Mouse (Mus musculus) liver, embryonic 14.5 days (tissue): Measurements from ENCODE around the gene Btbd8. TPM values are rescaled to one million over a fixed set of nuclear protein-coding genes. Genes with fewer than 3 reads are reported as not detected.

Source experiments
- ATAC-seq: fragments of 200-750 bp; cut with Nextera tagmentation; 2 replicates; pipeline ENCODE4 v1.8.0; 2017; ENCODE audit warnings: moderate number of reproducible peaks, mild to moderate bottlenecking, moderate library complexity; ENCODE audit not compliant: insufficient read depth
- DNase-seq, 3 experiments: peaks; one replicate each; pipeline ENCODE4 v3.0.0-alpha.2; 2012 to 2013; ENCODE audit warnings: low read depth in 3 of 3, low spot score in 3 of 3
- H3K27ac ChIP-seq: fragments of 300-500 bp; sonication (generic); 2 replicates; pipeline ENCODE4 v1.5.1; 2014; ENCODE audit warnings: moderate library complexity, mild to moderate bottlenecking, control low read depth, inconsistent platforms
- H3K27me3 ChIP-seq: fragments of 300-500 bp; sonication (generic); 2 replicates; pipeline ENCODE4 v1.6.1; 2014; ENCODE audit warnings: mild to moderate bottlenecking, low read length, moderate library complexity; ENCODE audit not compliant: control insufficient read depth, insufficient read depth
- H3K36me3 ChIP-seq: fragments of 300-500 bp; sonication (generic); replicated peaks from 2 replicates; pipeline ENCODE4 v1.6.1; 2014; ENCODE audit warnings: low read depth; ENCODE audit not compliant: control insufficient read depth, insufficient read depth
- H3K4me1 ChIP-seq, 2 experiments: fragments of 200-500 bp in 1 of 2; fragments of 300-500 bp in 1 of 2; sonication (generic) in 1 of 2; replicated peaks; 2 replicates each; pipeline ENCODE4 v1.6.1; 2012 to 2014; ENCODE audit warnings: antibody characterized with exemption in 1 of 2, inconsistent platforms in 1 of 2, low read length in 1 of 2; ENCODE audit not compliant: control insufficient read depth in 2 of 2, insufficient read depth in 2 of 2
- H3K4me2 ChIP-seq: fragments of 300-500 bp; sonication (generic); 2 replicates; pipeline ENCODE4 v1.6.1; 2014; ENCODE audit warnings: low read depth, mild to moderate bottlenecking, control low read depth, moderate library complexity
- H3K4me3 ChIP-seq, 2 experiments: fragments of 200-500 bp in 1 of 2; fragments of 300-500 bp in 1 of 2; sonication (generic) in 1 of 2; 2 replicates each; pipeline ENCODE4 v1.5.1; 2012 to 2014; ENCODE audit warnings: low read depth in 2 of 2, low read length in 2 of 2, mild to moderate bottlenecking in 2 of 2, control low read depth in 1 of 2, inconsistent platforms in 1 of 2, moderate library complexity in 1 of 2; ENCODE audit not compliant: insufficient read depth in 1 of 2
- H3K9ac ChIP-seq: fragments of 300-500 bp; sonication (generic); replicated peaks from 2 replicates; pipeline ENCODE4 v1.6.1; 2014; ENCODE audit warnings: mild to moderate bottlenecking, control low read depth, moderate library complexity
- H3K9me3 ChIP-seq: fragments of 300-500 bp; sonication (generic); 2 replicates; pipeline ENCODE4 v1.6.1; 2016; ENCODE audit warnings: low read length, mixed read lengths; ENCODE audit not compliant: control insufficient read depth
- CTCF ChIP-seq: IDR thresholded peaks from 2 replicates; pipeline ENCODE4 v1.5.1; 2016; ENCODE audit warnings: antibody characterized with exemption, low read depth, control low read depth
- EP300 ChIP-seq: IDR thresholded peaks from 2 replicates; pipeline ENCODE4 v1.6.1; 2016; ENCODE audit warnings: antibody characterized with exemption, low read depth
- WGBS: fragments of 180-500 bp; shearing (Covaris S2); extraction: QIAGEN DNeasy Blood & Tissue Kit; methylation state at CpG from one replicate; pipeline ENCODE4 v1.1.7; 2014; ENCODE audit not compliant: insufficient replicate concordance; 5-methylcytosine and 5-hydroxymethylcytosine counted together
- polyA plus RNA-seq, 2 experiments: library from polyadenylated mRNA; depleted of rRNA in 1 of 2; stranded (reverse) in 1 of 2; unstranded in 1 of 2; fragments of >200 nt; fragmentation: Nextera tagmentation in 1 of 2; extraction: Ambion mirVana in 1 of 2; gene quantifications; 2 replicates each; pipeline versions ENCODE4 v1.2.1 to v1.2.3; 2012 to 2014

The Btbd8 gene
- polyA plus RNA-seq, 2 experiments, result 1.1 TPM

DNA sequence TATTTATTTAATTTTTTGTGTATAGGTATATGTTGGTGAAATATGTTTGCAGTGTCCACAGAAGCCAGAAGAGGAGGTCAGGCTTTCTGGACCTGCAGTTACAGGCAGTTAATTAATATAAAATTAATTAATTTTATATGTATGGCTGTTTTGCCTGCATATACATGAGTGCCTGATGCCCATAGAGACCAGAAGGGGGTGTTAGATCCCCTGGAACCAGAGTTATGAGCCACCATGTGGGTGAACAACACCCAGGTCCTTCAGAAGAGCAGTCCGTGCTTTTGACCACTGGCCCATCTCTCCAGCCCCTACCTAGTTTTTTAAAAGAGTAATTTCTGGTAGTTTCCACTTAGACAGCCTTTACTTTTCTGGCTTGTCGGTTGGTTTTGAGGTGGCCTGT lies 25.5 kb upstream of the Btbd8 start:
- Histone ChIP-seq H3K9me3 (no peaks in the 10 kb centered on the region), H3K9ac (no peak overlapping the region), H3K4me2 (no peak overlapping the region), H3K27ac (no peak overlapping the region), H3K4me3 (no peak overlapping the region), H3K36me3 (no peaks in the 10 kb centered on the region), H3K4me1 (no peaks in the 10 kb centered on the region), H3K27me3 (no peaks in the 10 kb centered on the region)
- ATAC-seq, result no peak
- WGBS, result 50% methylated on average over 2 of the region's 2 CpGs
- TF ChIP-seq EP300, result no peak
- TF ChIP-seq CTCF, result 0 out of 2 replicates have a peak, but pooled peaks have one; percentile 24
- no peak for DNase-seq

DNA sequence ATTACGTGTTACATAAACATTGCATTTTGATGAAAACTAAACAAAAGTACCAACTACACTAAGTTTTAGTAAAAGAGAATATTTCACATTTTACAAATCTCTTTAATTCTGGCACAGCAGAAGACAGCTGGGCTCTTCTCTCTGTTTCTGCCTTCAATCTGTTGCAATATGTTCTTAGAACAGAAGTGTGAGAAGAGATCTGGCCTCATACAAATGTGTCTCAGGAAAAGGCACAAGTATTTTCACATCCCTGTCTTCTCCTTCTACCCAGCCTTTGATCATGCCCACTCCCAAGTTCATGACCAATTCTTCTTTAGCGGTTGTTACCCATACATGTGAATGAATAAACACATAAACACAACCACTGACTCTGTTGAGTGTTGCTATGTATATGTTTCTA lies 22.7 kb upstream of the Btbd8 start:
- 52% methylated on average over 2 of the region's 2 CpGs for WGBS
- no peaks in the 10 kb centered on the region for H3K9me3 ChIP-seq
- no peak for TF ChIP-seq CTCF
- TF ChIP-seq EP300, result no peak
- H3K36me3 ChIP-seq, result no peaks in the 10 kb centered on the region
- no peak overlapping the region for H3K27ac ChIP-seq
- no peak overlapping the region for H3K4me2 ChIP-seq
- no peak for ATAC-seq
- no peaks in the 10 kb centered on the region for H3K4me1 ChIP-seq
- H3K4me3 ChIP-seq, result no peak overlapping the region
- H3K27me3 ChIP-seq, result no peaks in the 10 kb centered on the region
- no peak for DNase-seq
- no peak overlapping the region for H3K9ac ChIP-seq

DNA sequence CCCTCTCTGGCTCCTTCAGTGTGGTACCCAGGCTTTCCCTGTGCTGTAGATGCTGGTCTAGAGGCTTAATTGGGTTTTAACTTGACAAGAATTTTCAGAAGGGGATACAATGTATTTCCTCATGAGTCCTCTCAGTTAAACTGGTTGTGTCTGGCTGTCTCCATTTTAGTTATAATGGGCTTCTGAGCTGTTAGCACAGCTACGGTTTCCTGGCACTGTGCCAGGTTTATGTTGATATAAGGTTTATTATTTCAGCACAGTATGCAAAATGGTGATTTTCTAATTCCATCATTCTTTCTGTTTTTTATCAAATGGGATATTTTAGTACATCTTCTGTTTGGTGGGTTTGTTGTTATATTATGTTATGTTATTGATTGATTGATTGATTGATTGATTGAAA lies 16.1 kb upstream of the Btbd8 start:
- no peak overlapping the region for H3K9ac ChIP-seq
- H3K4me2 ChIP-seq, result no peak overlapping the region
- no peak overlapping the region for H3K4me3 ChIP-seq
- DNase-seq, result no peak
- no peaks in the 10 kb centered on the region for H3K9me3 ChIP-seq
- no peaks in the 10 kb centered on the region for H3K36me3 ChIP-seq
- 55% methylated on average over 1 of the region's 1 CpGs for WGBS
- no peaks in the 10 kb centered on the region for H3K4me1 ChIP-seq
- no peak for ATAC-seq
- TF ChIP-seq EP300, result no peak
- TF ChIP-seq CTCF, result no peak
- H3K27ac ChIP-seq, result no peak overlapping the region
- H3K27me3 ChIP-seq, result no peaks in the 10 kb centered on the region

DNA sequence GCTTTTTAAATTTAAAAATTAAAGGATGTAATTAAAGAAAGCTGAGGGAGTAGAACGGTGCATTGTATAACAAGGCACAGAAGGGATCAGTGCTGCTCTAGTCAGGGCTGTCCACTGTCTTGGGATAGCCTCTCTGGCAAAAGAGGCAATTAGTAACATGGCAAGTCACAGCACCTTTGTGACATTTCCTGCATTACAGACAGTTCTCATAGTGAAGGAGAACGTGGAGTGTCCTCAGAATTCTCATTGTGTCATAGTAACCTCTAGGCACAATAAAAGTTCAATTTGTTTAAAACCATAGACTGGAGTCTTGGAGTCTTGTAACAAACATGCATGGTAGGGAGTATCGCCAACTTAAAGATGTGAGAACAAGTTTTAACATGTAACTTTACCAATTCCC lies 6.5 kb upstream of the Btbd8 start, which contains the start of gene Lpcat2b:
Gene Lpcat2b (plus strand): TSS at position 301 of the 400 bp plus-strand sequence.
- no peak within 1 kb of the TSS for H3K27ac ChIP-seq
- H3K27me3 ChIP-seq, result no peaks in the 10 kb centered on the region; the same call in none of the 2 replicates
- H3K36me3 ChIP-seq, result no peaks in the 10 kb centered on the region
- H3K4me2 ChIP-seq, result no peak within 1 kb of the TSS
- H3K9me3 ChIP-seq, result no peaks in the 10 kb centered on the region
- no peak within 1 kb of the TSS for H3K4me3 ChIP-seq
- H3K4me1 ChIP-seq, result peaks cover 0 to 4% of the 10 kb centered on the region in 2 experiments; a peak in 3 of 4 replicates
- 53% methylated on average over 3 of the region's 3 CpGs for WGBS
- no peak for DNase-seq
- H3K9ac ChIP-seq, result no peak within 1 kb of the TSS
- TF ChIP-seq CTCF (no peak), EP300 (no peak)
- no peak for ATAC-seq

DNA sequence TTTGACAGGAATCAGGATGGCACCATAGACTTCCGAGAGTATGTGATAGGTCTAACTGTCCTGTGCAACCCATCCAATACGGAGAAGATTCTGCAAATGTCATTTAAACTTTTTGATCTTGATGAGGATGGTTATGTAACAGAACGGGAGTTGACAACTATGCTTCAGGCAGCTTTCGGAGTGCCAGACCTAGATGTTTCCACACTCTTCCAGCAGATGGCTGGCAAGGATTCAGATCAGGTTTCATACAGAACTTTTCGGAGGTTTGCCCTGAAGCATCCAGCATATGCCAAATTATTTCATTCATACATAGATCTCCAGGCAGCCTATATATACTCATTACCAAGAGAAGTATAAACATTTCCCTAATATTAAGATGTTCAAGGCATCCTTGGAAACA lies 3.8 kb upstream of the Btbd8 start:
- peaks cover 18 to 21% of the 10 kb centered on the region in 2 experiments for H3K4me1 ChIP-seq
- H3K27me3 ChIP-seq, result no peaks in the 10 kb centered on the region; the same call in none of the 2 replicates
- no peak overlapping the region for H3K9ac ChIP-seq
- no peak overlapping the region for H3K4me3 ChIP-seq
- 65% methylated on average over 5 of the region's 5 CpGs for WGBS
- no peaks in the 10 kb centered on the region for H3K36me3 ChIP-seq
- no peaks in the 10 kb centered on the region for H3K9me3 ChIP-seq
- ATAC-seq (no peak), DNase-seq (no peak)
- H3K4me2 ChIP-seq, result no peak overlapping the region
- TF ChIP-seq EP300, result no peak
- TF ChIP-seq CTCF, result no peak
- no peak overlapping the region for H3K27ac ChIP-seq
